Mouse (Mus musculus) kidney, adult 18-20 months (tissue): ENCODE results near the gene Krt24.

Experiments
- DNase-seq: peaks from one replicate; pipeline ENCODE4 v3.0.0; 2021

The Krt24 gene

GRCm38 (mm10) chr11:99284833-99285312 lies at the start of gene Krt24:
Krt24 (minus strand) TSS chr11:99285262.
- no peak for DNase-seq

GRCm38 (mm10) chr11:99333426-99333825 lies 48.4 kb upstream of the Krt24 start:
- DNase-seq, result no peak

DNA sequence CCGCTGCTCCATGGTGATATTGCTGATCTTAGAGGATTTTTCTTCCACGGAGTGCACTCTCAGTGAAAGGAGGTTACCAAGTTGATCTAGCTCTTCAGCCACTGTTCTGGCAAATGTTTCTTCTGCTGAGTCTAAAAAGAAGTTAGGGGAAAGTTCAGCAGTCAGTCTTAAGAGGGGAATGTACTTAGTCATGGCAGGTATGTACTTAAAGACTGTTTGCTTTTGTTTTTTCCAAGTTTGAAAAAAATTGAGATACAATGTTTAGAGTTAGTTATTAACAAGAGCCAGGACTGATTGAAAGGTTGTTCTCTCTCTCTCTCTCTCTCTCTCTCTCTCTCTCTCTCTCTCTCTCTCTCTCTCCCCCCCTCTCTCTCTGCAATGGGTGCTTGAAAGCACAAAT lies 44.6 kb upstream of the Krt24 start:
- no peak for DNase-seq

GRCm38 (mm10) chr11:99322851-99323250 lies 37.8 kb upstream of the Krt24 start, which contains the start of gene Krt25:
Krt25 (minus strand) TSS chr11:99322951.
- DNase-seq, result no peak

- DNase-seq, result no peak
Measured at GRCm38 (mm10) chr11:99321094-99321493, 36.0 kb upstream of the Krt24 start.

DNA sequence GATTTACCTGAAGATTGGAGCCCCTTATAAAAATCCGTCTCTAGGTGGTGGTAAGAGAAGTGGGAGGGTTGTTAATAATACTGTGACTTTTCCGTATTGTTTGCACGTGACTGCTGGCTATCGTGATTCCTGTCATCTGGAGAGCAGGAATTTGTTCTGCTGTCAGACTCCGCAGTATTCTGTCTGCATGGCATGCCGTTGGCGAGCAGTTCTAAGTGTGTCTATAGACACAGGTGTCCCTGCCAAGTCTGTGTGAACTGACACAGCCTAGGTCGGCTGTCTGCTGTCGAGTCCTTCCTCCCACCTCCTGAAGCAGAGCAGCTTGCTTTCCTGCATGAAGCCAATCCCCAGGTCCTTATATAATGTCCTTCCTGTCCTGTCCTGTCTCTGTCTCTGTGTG lies 34.1 kb upstream of the Krt24 start:
- no peak for DNase-seq

- no peak for DNase-seq
Measured at GRCm38 (mm10) chr11:99316543-99316942, 31.5 kb upstream of the Krt24 start.

- no peak for DNase-seq
Measured at GRCm38 (mm10) chr11:99314594-99314993, 29.5 kb upstream of the Krt24 start.

- DNase-seq, result no peak
Measured at GRCm38 (mm10) chr11:99310882-99311281, 25.8 kb upstream of the Krt24 start.

DNA sequence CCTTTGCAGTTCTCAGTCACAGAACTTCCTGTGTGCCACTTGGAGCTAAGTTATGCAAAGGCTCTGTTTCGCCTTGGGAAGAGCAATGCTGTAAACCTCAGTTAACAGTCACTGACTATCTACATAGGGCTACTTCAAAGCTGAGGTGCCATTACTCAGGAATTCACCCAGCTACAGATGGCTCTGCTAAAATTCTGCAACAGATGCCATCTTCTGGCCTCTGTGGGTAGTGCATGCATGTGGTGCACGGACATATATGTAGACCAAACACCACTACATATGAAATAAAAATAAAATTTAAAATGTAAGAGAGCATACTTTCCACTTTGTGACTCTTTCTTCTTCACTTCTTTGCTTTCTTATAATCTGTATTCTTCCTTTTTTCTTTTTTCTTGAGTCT lies 22.5 kb upstream of the Krt24 start:
- DNase-seq, result peak; percentile 69

GRCm38 (mm10) chr11:99295039-99295438 lies 10.0 kb upstream of the Krt24 start:
- no peak for DNase-seq

DNA sequence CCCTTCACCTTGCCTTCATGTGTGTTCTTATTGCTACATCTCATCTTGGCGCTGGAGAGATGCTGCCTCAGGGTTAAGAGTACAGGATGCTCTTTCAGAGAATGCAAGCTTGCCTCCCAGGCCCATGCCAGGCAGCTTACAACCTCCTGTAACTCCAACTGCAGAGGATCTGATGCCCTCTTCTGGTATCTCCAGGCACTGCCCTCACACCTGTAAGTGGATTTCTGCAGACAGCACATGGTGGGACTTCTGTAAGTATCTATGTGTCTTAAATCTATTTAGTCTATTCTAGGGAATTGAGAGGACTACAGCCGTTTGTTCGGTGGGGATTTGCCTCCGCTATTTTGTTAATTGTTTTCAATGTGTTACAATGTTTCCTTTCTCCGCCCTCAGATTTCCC lies 7.8 kb upstream of the Krt24 start:
- peak; percentile 40 for DNase-seq

- DNase-seq, result no peak
Measured at GRCm38 (mm10) chr11:99284011-99284410, 1.1 kb downstream of the Krt24 start.

GRCm38 (mm10) chr11:99283334-99283733 lies 1.7 kb downstream of the Krt24 start:
- no peak for DNase-seq

DNA sequence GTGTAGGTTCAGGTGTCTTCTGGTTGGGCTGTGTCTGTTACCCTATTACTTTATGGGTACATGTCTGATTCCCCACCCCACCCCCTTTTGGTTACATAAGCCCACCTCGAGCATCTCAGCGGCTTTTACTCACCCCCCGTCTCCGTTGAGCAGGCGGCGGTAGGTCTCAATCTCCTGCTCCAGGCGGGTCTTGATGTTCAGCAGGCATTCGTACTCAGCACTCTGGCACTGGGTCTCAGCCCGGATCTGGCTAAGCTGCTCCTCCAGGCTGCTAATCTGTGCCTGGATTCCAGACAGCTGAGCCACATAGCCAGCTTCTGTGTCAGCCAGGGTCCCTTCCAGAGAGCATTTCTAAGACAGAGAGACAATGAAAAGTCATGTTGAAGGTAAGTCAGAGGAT lies 3.9 kb downstream of the Krt24 start:
- DNase-seq, result no peak

DNA sequence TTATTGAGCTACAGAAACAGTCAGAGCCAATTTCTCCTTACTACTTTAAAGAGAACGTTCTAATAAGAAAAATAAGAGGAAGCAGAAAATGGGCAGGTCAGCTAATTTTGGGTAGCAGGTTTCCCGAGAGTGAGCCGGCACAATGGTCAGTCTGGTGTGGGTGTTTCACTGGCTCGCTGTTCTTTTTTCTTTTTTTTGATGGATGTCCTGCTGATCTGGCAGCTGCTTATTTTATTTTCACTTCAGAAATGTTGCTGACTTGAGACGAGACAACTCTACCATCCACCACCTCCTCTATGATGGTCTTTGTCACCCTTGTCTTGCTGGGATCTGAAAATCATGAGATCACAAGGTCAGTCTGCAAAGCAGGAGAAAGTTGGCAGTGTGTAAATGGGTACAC lies 5.1 kb downstream of the Krt24 start:
- no peak for DNase-seq

DNA sequence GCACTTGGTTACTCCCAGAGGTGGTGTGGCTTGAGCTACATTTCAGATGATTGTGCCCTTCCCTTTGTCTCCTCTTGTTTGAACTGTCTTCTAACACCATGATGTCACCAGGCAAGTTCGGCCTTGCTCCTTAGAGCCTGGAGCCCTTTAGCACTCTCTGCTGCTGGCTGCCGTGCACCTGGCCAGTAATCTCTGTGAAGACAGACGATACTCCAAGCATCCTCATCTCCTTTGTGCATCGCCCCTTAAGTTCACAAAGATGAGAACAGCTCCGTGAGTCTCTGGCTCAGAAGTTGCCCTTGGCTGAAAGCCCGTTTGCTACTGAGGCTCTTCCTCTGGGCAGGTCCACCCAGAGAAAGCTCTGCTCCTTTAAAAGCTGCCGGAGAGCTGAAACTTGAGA lies 8.3 kb downstream of the Krt24 start:
- DNase-seq, result no peak

DNA sequence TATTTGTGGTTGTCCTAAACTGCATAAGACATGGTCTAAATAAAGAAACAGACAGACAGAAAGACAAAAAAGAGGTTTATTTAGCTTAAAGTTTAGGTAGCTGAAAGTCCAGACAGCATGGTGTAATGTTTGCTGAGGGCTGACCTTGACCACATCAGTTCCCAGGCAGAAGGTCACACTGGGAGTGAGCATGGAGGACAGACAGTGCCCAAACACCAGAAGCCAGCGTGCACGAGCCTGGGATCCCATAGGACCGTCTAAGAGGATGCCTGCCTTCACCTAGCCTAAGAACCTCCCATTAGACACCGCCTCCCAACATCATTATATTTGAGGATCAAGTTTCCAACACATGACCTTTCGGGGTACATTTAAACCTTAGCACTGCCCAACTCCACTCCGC lies 9.4 kb downstream of the Krt24 start:
- DNase-seq, result no peak

GRCm38 (mm10) chr11:99272721-99273120 lies 12.3 kb downstream of the Krt24 start:
- DNase-seq, result no peak

- no peak for DNase-seq
Measured at GRCm38 (mm10) chr11:99269192-99269591, 15.9 kb downstream of the Krt24 start.

GRCm38 (mm10) chr11:99265796-99266195 lies 19.3 kb downstream of the Krt24 start:
- DNase-seq, result peak; percentile 5

DNA sequence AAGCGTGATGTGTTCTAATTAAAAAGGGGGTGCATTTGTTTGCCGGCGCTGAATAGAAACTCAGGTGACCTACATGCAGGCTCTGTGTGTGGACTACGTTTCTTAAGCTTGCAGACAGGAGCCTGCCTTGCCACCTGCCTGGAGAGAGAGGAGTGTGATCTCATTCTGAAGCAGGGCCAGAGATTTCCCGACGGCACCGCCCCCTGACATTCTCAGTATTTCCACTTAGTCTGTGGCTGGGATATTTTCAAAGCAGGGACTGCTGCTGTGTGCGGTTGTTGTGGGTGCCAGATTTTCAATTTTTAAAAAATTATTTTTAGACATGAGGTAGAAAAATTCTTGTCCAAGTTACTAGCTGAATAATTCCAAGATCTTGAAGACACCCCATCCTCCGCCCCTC lies 19.8 kb downstream of the Krt24 start:
- DNase-seq, result peak; percentile 3

- DNase-seq, result no peak
Measured at GRCm38 (mm10) chr11:99256213-99256612, 28.8 kb downstream of the Krt24 start.

GRCm38 (mm10) chr11:99255316-99255715 lies 29.7 kb downstream of the Krt24 start:
- DNase-seq, result no peak

DNA sequence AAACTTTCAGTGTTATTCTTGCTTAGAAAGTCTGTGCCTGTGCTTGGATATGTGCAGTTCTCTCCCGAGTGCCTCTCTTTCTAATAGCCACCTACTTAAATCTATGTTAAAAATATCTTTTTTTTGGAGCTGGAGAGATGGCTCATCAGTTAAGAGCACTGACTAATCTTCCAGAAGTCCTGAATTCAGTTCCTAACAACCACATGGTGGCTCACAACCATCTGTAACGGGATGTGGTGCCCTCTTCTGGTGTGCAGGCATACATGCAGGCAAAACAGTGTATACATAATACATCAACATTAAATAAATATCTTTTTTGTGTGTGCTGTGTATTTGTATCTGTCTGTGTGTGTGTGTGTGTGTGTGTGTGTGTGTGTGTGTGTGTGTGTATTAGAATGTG lies 31.2 kb downstream of the Krt24 start:
- no peak for DNase-seq

- DNase-seq, result no peak
Measured at GRCm38 (mm10) chr11:99252671-99253070, 32.4 kb downstream of the Krt24 start.
